Mouse (Mus musculus) hindbrain, embryonic 13.5 days (tissue): ENCODE measurements at regions not wholly inside any gene's neighbourhood (a gene's known extent, or its start where the extent isn't known, plus 50 kb on each side); places are given as distances from the start of the nearest gene placed in this dataset.
"Not testable (repeated sequence)": the region's sequence is repeated elsewhere in the genome, so short reads cannot be mapped to it uniquely, and the experiment has no call there.

Experiments
- ATAC-seq: fragments of 200-750 bp; cut with Nextera tagmentation; 2 replicates; pipeline ENCODE4 v1.8.0; 2017; ENCODE audit warnings: moderate TSS enrichment; ENCODE audit not compliant: low FRiP score
- H3K27ac ChIP-seq: fragments of 300-500 bp; sonication (generic); 2 replicates; pipeline ENCODE4 v1.5.1; 2015; ENCODE audit warnings: inconsistent platforms, mild to moderate bottlenecking, moderate library complexity
- H3K27me3 ChIP-seq: fragments of 300-500 bp; sonication (generic); 2 replicates; pipeline ENCODE4 v1.6.1; 2015; ENCODE audit warnings: mild to moderate bottlenecking, inconsistent platforms
- H3K36me3 ChIP-seq: fragments of 300-500 bp; sonication (generic); 2 replicates; pipeline ENCODE4 v1.6.1; 2015; ENCODE audit warnings: mild to moderate bottlenecking, inconsistent platforms
- H3K4me1 ChIP-seq: fragments of 300-500 bp; sonication (generic); replicated peaks from 2 replicates; pipeline ENCODE4 v1.6.1; 2015; ENCODE audit warnings: inconsistent platforms
- H3K4me2 ChIP-seq: fragments of 300-500 bp; sonication (generic); 2 replicates; pipeline ENCODE4 v1.6.1; 2015; ENCODE audit warnings: inconsistent platforms, mild to moderate bottlenecking, moderate library complexity
- H3K4me3 ChIP-seq: fragments of 300-500 bp; sonication (generic); 2 replicates; pipeline ENCODE4 v1.5.1; 2015; ENCODE audit warnings: mild to moderate bottlenecking, inconsistent platforms
- H3K9ac ChIP-seq: fragments of 300-500 bp; sonication (generic); 2 replicates; pipeline ENCODE4 v1.6.1; 2015; ENCODE audit warnings: mild to moderate bottlenecking, inconsistent platforms
- H3K9me3 ChIP-seq: fragments of 300-500 bp; sonication (generic); 2 replicates; pipeline ENCODE4 v1.6.1; 2016; ENCODE audit warnings: inconsistent platforms
- WGBS: fragments of 180-500 bp; shearing (Covaris S2); methylation state at CpG from one replicate; pipeline ENCODE4 v1.1.7; 2015; 5-methylcytosine and 5-hydroxymethylcytosine counted together

DNA sequence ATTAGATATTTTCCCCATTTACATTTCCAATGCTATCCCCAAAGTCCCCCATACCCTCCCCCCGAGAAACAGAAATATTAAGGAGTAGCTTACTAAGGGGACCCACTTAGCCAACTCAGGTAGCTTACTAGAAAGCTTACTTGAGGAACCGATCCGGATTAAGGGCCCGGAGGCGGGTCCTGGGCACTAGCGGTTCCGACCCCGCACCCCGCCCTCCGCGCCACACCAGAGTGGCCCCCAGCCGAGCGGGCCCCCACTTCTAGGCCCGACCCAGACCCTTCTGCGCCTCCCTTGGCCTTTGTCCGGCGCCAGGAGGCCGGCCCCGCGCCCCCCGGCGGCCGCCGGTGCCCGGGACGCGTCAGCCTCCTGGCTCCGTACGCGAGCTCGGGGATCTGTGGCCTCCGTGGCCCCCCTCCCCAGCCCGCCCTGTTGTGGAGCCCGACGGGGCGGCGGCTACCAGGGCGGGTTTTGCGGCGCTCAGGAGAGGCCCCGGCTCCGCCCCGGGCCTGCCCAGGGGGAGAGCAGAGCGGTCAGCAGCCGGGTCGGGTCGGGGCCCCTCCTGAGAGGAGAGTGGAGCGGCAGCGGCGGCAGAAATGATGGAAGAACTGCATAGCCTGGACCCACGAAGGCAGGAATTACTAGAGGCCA, 106.5 kb downstream of the Zfp600 start:
- not testable (repeated sequence) for H3K9ac ChIP-seq
- 9% methylated on average over 46 of the region's 51 CpGs for WGBS
- peak; percentile 96 for ATAC-seq

DNA sequence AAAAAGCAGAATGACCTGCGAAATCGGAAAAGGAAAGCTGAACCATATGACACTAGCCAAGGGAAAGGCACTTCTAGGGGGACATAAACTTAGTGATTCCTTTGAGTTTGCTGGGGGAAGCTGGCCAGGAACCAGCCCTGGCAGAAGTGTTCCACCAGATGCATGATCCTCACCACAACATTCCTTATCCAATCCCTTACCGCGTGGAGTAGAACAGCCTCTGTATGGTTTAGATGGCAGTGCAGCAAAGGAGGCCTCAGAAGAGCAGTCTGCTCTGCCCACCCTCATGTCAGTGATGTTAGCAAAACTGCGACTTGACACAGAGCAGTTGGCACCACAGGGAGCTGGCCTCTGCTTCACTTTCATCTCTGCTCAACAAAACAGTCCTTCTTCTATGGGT, 107.2 kb downstream of the Zfp600 start:
- WGBS: 64% methylated on average over 4 of the region's 5 CpGs
- H3K27me3 ChIP-seq, H3K27ac ChIP-seq, ATAC-seq, H3K4me3 ChIP-seq, H3K9me3 ChIP-seq, H3K9ac ChIP-seq, H3K4me1 ChIP-seq, H3K36me3 ChIP-seq: not testable (repeated sequence)
- peak overlapping the region; percentile 46; the same call in 1 of the 2 replicates for H3K4me2 ChIP-seq

More for the DNA sequence above, 106.5 kb downstream of the Zfp600 start:
- H3K27me3 ChIP-seq, H3K27ac ChIP-seq, H3K4me1 ChIP-seq, H3K36me3 ChIP-seq, H3K9me3 ChIP-seq: not testable (repeated sequence)
- H3K4me2 ChIP-seq: peak overlapping the region; percentile 46
- peak overlapping the region; percentile 35 for H3K4me3 ChIP-seq

DNA sequence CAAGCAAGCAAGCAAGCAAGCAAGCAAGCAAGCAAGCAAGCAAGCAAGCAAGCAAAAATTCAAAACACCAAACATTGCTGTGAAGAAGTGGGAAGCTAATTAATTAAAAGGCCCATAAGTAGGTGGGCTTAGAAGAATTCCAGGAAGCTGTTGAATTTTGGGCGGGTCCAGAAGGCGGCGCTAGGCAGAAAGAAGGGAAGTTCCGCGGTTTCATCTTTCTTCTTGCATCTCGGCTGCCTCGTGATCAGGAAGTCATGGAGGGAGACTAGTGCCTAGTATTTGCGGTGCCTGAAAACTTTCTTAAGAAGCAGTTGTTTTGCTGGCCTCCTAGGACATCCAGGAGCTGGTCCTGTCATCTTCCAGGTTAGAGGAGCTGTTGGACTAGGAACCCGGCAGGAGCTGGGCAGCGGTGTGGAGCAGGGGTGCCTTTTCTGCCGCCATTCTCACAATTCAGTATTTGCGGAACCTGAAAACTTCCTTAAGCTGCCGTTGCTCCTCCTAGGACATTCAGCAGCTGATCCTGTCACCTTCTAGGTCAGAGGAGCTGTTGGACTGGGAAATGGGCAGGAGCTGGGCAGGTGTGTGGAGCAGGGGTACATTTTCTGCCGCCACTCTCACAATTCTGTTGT, 113.6 kb downstream of the Zfp600 start:
- not testable (repeated sequence) for H3K4me3 ChIP-seq, H3K4me1 ChIP-seq, H3K27ac ChIP-seq, H3K9ac ChIP-seq, H3K9me3 ChIP-seq, H3K27me3 ChIP-seq, ATAC-seq, H3K4me2 ChIP-seq, H3K36me3 ChIP-seq
- WGBS: no CpG with 5 or more reads among the region's 14 CpGs
